Mouse (Mus musculus): ENCODE results near the gene Ush1g. TPM values are rescaled to one million over a fixed set of nuclear protein-coding genes. Genes with fewer than 3 reads are reported as not detected.
A peak's percentile ranks its signal among the peaks of the same experiment; 100 is the strongest.

Ush1g gene
- total and polyA plus RNA-seq, 3 experiments = not detected

DNA sequence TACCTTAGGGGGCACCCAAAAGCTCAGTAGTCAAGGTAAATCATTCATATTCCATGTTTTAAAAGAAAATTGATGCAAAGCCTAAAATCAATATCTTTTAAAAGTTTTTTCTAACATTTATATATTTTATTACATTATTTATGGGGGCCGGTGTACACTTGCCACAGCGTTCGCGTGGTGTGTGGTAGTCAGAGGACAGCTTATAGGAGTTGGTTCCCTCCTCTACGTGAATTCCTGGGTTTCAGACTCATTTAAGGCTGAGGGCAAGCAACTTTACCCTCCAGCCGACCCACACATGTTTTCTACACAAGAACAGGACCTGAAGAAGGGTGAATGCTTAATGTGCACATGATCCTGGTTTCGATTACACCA, 44.3 kb downstream of the Ush1g start (continued):
- TF ChIP-seq ZMIZ1 (IDR thresholded peaks at IDR 0.05; ENCODE audit: low read depth, low read length) (no peak), NELFE (IDR thresholded peaks at IDR 0.05; ENCODE audit: low read depth, low read length) (no peak), USF1 (IDR thresholded peaks at IDR 0.05; ENCODE audit: low read depth, low read length) (no peak), BHLHE40 (IDR thresholded peaks at IDR 0.05; ENCODE audit: borderline replicate concordance, low read depth, low read length) (no peak), EP300 (IDR thresholded peaks at IDR 0.05; ENCODE audit: low read depth in 1 of 2, low read length in 2 of 2) (no peak), SIN3A (IDR thresholded peaks at IDR 0.05; ENCODE audit: low read length) (no peak), NRF1 (IDR thresholded peaks at IDR 0.05; ENCODE audit: insufficient read depth, low read depth, low read length, poor library complexity, severe bottlenecking) (no peak)

DNA sequence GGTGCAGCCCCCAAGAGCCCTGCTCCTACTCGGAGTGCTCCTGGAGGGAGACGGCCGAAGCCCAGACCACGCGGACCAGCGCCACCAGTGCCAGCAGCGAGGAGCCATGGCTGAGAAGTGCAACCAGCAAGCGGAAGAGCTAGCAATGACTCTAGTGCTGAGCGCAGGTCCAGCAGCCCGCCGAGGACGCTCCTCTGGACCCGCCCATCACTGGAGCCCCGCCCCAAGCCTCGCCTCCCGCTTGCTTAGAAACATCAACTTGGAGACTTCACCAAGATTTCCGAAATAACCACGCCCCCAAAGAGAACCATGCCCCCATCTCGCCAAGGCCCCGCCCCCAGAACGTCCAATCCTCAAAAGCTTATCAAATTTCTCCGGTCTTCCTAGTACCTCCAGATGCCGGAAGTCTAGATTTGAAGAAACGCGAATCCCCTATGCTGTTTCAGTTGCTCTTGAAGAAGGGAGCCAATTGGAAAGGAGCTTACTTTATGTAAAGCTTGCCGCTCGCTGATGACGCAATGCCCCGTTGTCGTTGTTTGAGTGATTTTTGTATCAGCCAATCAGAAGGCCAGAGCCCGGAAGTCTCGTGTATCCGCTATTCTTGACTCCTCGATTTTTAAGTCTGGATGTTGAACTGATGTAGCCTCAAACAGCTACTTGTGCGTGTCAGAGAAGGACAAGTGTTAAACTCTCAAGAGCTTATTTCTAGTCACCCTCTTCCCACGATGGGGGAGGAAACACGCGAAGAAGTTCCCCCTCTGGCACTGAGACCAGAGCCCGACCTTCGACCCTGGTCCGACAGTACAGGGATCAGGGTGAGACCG, 44.8 kb downstream of the Ush1g start, which contains the start of gene Fdxr:
TSS of gene Fdxr (minus strand) at position 271 of the 824 bp plus-strand sequence.
- Histone ChIP-seq H3K79me2 (ENCODE audit: control insufficient read depth, insufficient read depth, low read length, poor library complexity) (peaks cover 6% of the 10 kb centered on the region; the same call in 1 of the 2 replicates), H3K4me1 (ENCODE audit: control insufficient read depth in 1 of 2, insufficient read depth in 2 of 2, low read length in 2 of 2) (peaks cover 10 to 26% of the 10 kb centered on the region in 2 experiments), H3K27me3 (ENCODE audit: control insufficient read depth in 1 of 2, insufficient read depth in 2 of 2, low read length in 2 of 2) (no peaks in the 10 kb centered on the region), H3K36me3 (ENCODE audit: control insufficient read depth in 1 of 2, insufficient read depth in 2 of 2, low read length in 2 of 2) (peaks cover 0 to 20% of the 10 kb centered on the region in 2 experiments; a peak in 2 of 4 replicates), H3K27ac (ENCODE audit: control insufficient read depth, low read depth, low read length) (peak within 1 kb of the TSS; percentile 85), H3K9me3 (replicated peaks; ENCODE audit: insufficient read depth, low read length) (no peaks in the 10 kb centered on the region), H3K4me3 (ENCODE audit: control insufficient read depth in 1 of 2, insufficient read depth in 1 of 2, low read depth in 2 of 2, low read length in 2 of 2) (peak within 1 kb of the TSS; percentile 87), H3K9ac (ENCODE audit: control insufficient read depth, low read depth, low read length, poor library complexity, severe bottlenecking) (peak within 1 kb of the TSS; percentile 93)
- DNase-seq (ENCODE audit: low read depth, low spot score) = peak; percentile 100
- TF ChIP-seq TCF12 (IDR thresholded peaks at IDR 0.05; ENCODE audit: low read depth, low read length) (peak; percentile 79), NELFE (IDR thresholded peaks at IDR 0.05; ENCODE audit: low read depth, low read length) (peak; percentile 91), SIN3A (IDR thresholded peaks at IDR 0.05; ENCODE audit: low read length) (peak; percentile 99), USF1 (IDR thresholded peaks at IDR 0.05; ENCODE audit: low read depth, low read length) (peak; percentile 42; the same call in 1 of the 2 replicates), MEF2A (IDR thresholded peaks at IDR 0.05; ENCODE audit: extremely low read depth, insufficient replicate concordance, low read depth, low read length, poor library complexity, severe bottlenecking) (no peak), MAX (IDR thresholded peaks at IDR 0.05; ENCODE audit: low read length) (peak; percentile 64; the same call in 1 of the 2 replicates), MAFK (IDR thresholded peaks at IDR 0.05; ENCODE audit: borderline replicate concordance, low read depth, low read length) (no peak), MYC (IDR thresholded peaks at IDR 0.05; ENCODE audit: low read depth, low read length) (peak; percentile 84), POLR2AphosphoS5 (IDR thresholded peaks at IDR 0.05; ENCODE audit: borderline replicate concordance, low read depth, low read length) (peak; percentile 40; the same call in 1 of the 2 replicates), ZC3H11A (IDR thresholded peaks at IDR 0.05; ENCODE audit: low read depth, low read length) (no peak), ZNF384 (IDR thresholded peaks at IDR 0.05; ENCODE audit: low read depth, low read length) (no peak), POLR2AphosphoS2 (IDR thresholded peaks at IDR 0.05; ENCODE audit: low read length) (peak; percentile 95), ZKSCAN1 (IDR thresholded peaks at IDR 0.05; ENCODE audit: low read depth, low read length) (no peak), CHD2 (IDR thresholded peaks at IDR 0.05; ENCODE audit: low read length) (peak; percentile 91), TAL1 (IDR thresholded peaks at IDR 0.05; ENCODE audit: low read length) (no peak), CTCF (IDR thresholded peaks at IDR 0.05 in 2 of 3, conservative IDR thresholded peaks at IDR 0.05 in 1 of 3; ENCODE audit: control insufficient read depth in 1 of 3, insufficient read depth in 1 of 3, low read depth in 2 of 3, low read length in 3 of 3, poor library complexity in 1 of 3, severe bottlenecking in 1 of 3) (peak in 2 of 3 experiments; percentile 2 to 12; a peak in 2 of 6 replicates), TBP (IDR thresholded peaks at IDR 0.05; ENCODE audit: low read depth, low read length) (peak; percentile 91), POLR2A (IDR thresholded peaks at IDR 0.05; ENCODE audit: control insufficient read depth in 1 of 2, insufficient read depth in 1 of 2, low read depth in 1 of 2, low read length in 2 of 2, poor library complexity in 1 of 2) (peak; percentile 91 to 94), RAD21 (IDR thresholded peaks at IDR 0.05; ENCODE audit: low read depth, low read length) (no peak), MXI1 (IDR thresholded peaks at IDR 0.05; ENCODE audit: low read depth, low read length) (peak; percentile 79), SMC3 (IDR thresholded peaks at IDR 0.05; ENCODE audit: low read depth, low read length) (no peak), KAT2A (conservative IDR thresholded peaks at IDR 0.05; ENCODE audit: low read depth, low read length) (peak; percentile 92), EP300 (IDR thresholded peaks at IDR 0.05; ENCODE audit: low read depth in 1 of 2, low read length in 2 of 2) (no peak), USF2 (IDR thresholded peaks at IDR 0.05; ENCODE audit: borderline replicate concordance in 1 of 2, insufficient read depth in 1 of 2, low read depth in 1 of 2, low read length in 2 of 2) (no peak), HCFC1 (IDR thresholded peaks at IDR 0.05; ENCODE audit: low read depth, low read length) (peak; percentile 98), ETS1 (IDR thresholded peaks at IDR 0.05; ENCODE audit: low read depth, low read length) (no peak; the same call in 1 of the 2 replicates), MAZ (IDR thresholded peaks at IDR 0.05; ENCODE audit: low read depth, low read length) (no peak; the same call in 1 of the 2 replicates), CHD1 (IDR thresholded peaks at IDR 0.05; ENCODE audit: low read depth, low read length) (no peak), JUND (IDR thresholded peaks at IDR 0.05; ENCODE audit: low read depth, low read length) (peak; percentile 87)

All from MEL (cell line).